Mouse (Mus musculus) T-helper 2 cell (primary cell): Measurements from ENCODE around the gene Nectin4.

Source experiments
- in situ Hi-C: fragments of 300-600 bp; cut with MboI, MseI; formaldehyde crosslinking; loops from one replicate; pipeline ENCODE4 v1.15.1; 2025; ENCODE audit warnings: high pct_unique_total_duplicates

Nectin4 gene

GRCm38 (mm10) chr1:171358421-171358820 lies 11.5 kb upstream of the Nectin4 start:
- in situ Hi-C loops: no loop called here

GRCm38 (mm10) chr1:171360253-171360652 lies 9.6 kb upstream of the Nectin4 start:
- in situ Hi-C loops: loop anchor here (10.0 kb wide), 1 partner anchor 115 kb away; no protein-coding TSS in a partner anchor

GRCm38 (mm10) chr1:171360656-171361055 lies 9.2 kb upstream of the Nectin4 start, which contains the start of gene Klhdc9:
Klhdc9 (minus strand) TSS chr1:171360798.
- in situ Hi-C loops: loop anchor here (10.0 kb wide), 1 partner anchor 114 kb away; no protein-coding TSS in a partner anchor

GRCm38 (mm10) chr1:171361106-171362103 lies 8.5 kb upstream of the Nectin4 start:
- in situ Hi-C loops: loop anchor here (10.0 kb wide), 1 partner anchor 113 kb away; no protein-coding TSS in a partner anchor

- in situ Hi-C loops: loop anchor here (10.0 kb wide), 1 partner anchor 109 kb away; no protein-coding TSS in a partner anchor
These were observed 4.0 kb upstream of the Nectin4 start for GRCm38 (mm10) chr1:171365934-171366333.

DNA sequence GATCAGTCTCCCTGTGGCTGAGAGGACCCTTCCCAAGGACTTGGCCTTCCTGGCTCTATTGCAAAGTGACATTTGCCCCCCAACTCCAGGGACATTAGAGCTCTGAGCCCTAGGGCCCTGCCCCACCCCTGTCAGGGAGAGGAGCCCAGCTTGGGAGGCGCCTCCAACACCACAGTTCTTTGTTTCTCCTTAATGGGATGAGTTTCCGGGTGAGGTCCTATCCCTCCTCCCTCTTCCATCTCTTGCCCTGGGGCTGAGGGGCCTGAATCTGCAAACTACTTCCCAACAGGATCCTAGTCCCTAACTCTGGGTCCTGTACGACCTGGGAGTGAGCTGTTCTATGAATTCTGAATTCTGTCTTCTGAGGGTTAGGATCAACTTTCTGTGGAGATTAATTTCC lies 3.0 kb downstream of the Nectin4 start:
- in situ Hi-C loops: no loop called here

DNA sequence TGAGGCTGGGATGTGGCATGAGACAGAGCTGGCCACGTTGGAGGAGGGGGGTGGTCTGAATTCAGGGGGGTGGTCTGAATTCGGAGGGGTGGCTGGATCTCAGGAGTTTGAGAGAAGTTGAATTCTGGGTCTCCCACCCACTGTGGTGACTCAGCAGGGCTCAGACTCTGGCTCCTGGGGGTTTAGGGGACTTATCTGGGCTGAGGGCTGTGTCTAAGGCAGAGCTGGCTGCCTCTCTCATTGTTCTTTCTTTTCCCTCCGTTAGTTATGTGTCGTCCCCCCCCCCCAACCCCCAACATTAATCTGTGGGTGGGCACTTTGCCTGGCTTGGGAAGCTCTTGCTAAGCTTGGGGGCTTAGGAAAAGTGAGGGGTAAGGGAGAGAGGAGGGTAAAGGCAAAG lies 4.0 kb downstream of the Nectin4 start:
- in situ Hi-C loops: no loop called here

DNA sequence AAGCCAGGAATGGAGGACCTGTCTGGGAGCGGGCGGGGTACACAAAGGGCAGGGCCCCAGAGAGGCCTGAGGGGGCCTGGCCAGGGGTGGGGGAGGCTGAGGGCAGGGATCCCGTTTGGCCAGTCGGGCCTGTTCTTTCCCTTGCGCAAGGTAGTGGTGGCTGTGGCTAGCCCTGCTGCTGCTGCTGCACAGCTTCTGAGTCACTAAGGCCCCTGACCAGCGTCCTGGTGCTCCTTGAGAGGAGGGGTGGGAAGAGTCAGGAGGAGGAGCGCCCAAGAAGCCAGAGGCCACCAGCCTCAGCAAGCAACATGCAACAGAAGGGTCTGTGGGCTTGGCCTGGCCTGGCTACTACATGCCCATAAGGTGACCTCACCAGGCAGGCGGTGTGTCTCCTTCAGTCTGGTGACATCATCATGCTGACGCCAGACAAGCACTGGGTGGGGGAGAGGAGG lies 5.8 kb downstream of the Nectin4 start:
- in situ Hi-C loops: no loop called here

- in situ Hi-C loops: no loop called here
These were observed 8.4 kb downstream of the Nectin4 start for GRCm38 (mm10) chr1:171378298-171378697.

DNA sequence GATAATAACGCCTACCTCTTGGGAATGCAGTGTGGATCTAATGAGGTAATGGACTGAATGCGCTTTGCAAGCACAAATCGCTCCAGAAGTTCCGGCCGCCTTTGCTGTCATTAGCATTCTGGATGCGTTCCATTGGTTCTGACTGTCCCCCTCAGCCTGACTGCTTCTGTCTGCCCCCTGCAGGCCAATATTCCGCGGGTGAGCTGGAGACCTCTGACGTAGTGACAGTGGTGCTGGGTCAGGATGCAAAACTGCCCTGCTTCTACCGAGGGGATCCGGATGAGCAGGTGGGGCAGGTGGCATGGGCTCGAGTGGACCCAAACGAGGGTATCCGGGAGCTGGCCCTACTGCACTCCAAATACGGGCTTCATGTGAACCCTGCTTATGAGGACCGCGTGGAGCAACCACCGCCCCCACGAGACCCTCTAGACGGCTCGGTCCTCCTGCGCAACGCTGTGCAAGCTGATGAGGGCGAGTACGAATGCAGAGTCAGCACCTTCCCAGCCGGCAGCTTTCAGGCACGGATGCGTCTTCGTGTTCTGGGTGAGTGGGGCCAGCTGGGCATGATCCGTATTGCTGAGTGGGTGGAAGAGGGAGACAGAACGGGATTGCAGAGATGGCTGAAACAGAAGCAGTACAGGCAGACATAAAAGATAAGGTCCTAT lies 10.2 kb downstream of the Nectin4 start:
- in situ Hi-C loops: no loop called here

DNA sequence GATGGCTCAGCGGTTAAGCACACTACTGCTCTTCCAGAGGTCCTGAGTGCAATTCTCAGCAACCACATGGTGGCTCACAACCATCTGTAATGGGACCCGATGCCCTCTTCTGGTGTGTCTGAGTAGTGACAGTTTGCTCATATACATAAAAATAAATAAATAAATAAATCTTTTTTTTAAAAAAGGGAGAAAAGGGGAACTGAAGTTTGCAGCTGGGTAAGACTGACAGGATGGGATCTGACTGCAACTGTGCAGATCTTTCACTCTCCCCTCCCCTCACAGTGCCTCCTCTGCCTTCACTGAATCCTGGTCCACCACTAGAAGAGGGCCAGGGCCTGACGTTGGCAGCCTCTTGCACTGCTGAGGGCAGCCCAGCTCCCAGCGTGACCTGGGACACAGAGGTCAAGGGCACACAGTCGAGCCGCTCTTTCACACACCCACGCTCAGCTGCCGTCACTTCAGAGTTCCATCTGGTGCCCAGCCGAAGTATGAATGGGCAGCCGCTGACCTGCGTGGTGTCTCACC lies 12.3 kb downstream of the Nectin4 start:
- in situ Hi-C loops: no loop called here

- in situ Hi-C loops: no loop called here
These were observed 14.5 kb downstream of the Nectin4 start for GRCm38 (mm10) chr1:171384361-171384760.

GRCm38 (mm10) chr1:171385171-171385570 lies 15.3 kb downstream of the Nectin4 start:
- in situ Hi-C loops: no loop called here

GRCm38 (mm10) chr1:171387099-171387498 lies 17.2 kb downstream of the Nectin4 start:
- in situ Hi-C loops: no loop called here

- in situ Hi-C loops: no loop called here
These were observed 18.6 kb downstream of the Nectin4 start, which contains the start of gene Arhgap30 for GRCm38 (mm10) chr1:171388376-171389102. Arhgap30 (plus strand) TSS chr1:171388954.

GRCm38 (mm10) chr1:171390101-171390500 lies 20.2 kb downstream of the Nectin4 start:
- in situ Hi-C loops: no loop called here

GRCm38 (mm10) chr1:171401821-171402220 lies 31.9 kb downstream of the Nectin4 start:
- in situ Hi-C loops: no loop called here

GRCm38 (mm10) chr1:171402991-171403390 lies 33.1 kb downstream of the Nectin4 start:
- in situ Hi-C loops: no loop called here

DNA sequence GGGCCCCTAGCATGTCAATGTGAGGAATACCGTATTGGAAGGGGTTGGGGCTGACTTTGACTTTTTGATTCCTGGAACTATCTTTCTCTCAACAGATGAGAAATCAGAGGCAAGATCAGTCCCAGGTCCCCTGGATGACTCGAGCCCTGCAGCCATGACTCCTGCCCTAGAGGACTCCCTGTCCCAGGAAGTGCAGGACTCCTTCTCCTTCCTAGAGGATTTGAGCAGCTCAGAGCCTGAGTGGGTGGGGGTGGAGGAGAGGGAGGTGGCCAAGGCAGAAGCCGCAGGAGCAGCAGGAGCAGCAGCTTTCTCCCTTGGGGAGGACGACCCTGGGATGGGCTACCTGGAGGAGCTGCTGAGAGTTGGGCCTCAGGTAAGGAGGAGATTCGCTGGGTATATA lies 37.4 kb downstream of the Nectin4 start:
- in situ Hi-C loops: no loop called here

DNA sequence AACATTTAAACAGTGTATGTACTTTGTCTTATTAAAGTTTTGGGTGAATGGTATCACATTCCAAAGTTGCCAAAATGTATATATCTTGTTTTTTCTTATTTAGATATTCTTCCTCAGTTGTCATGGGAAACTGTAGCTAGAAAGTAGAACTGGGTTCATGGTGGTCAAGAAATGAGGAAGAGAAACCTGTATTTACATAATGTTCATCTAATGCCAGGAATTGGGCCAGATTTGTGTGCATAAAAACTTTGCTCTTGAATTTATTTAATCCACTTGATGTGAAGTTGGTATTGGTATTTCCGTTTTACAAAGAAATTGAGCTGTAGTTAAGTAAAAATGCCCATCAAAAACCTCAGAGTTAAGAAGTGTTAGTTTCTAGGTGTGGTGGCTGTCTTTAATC lies 40.3 kb downstream of the Nectin4 start:
- in situ Hi-C loops: no loop called here

- in situ Hi-C loops: no loop called here
These were observed 41.1 kb downstream of the Nectin4 start, which contains the start of gene Usf1 for GRCm38 (mm10) chr1:171410947-171411484. Usf1 (plus strand) TSS chr1:171411313.
